Mouse (Mus musculus): Measurements from ENCODE around the gene Cnnm3.

- TF ChIP-seq POLR2A (IDR thresholded peaks at IDR 0.05; ENCODE audit: borderline replicate concordance, control insufficient read depth, low read depth, low read length) (no peak), CTCF (IDR thresholded peaks at IDR 0.05; ENCODE audit: control insufficient read depth, insufficient read depth, low read length) (peak; percentile 48)
Measured at GRCm38 (mm10) chr1:36513718-36514117, 2.1 kb downstream of the Cnnm3 start.
